Mouse (Mus musculus) small intestine, adult 2 months (tissue): Measurements from ENCODE around the gene Cd3eap.

Experiments used
- CTCF ChIP-seq: fragments of 200-500 bp; IDR thresholded peaks from 2 replicates; pipeline ENCODE4 v1.5.1; 2012; ENCODE audit warnings: low read depth, mild to moderate bottlenecking, control low read depth, inconsistent platforms, low read length, moderate library complexity, mixed read lengths; ENCODE audit not compliant: insufficient replicate concordance, insufficient read length; ENCODE audit errors: extremely low read depth
- POLR2A ChIP-seq: fragments of 200-500 bp; IDR thresholded peaks from 2 replicates; pipeline ENCODE4 v1.6.1; 2012; ENCODE audit warnings: low read depth, mild to moderate bottlenecking, control low read depth, inconsistent platforms, low read length, moderate library complexity

DNA sequence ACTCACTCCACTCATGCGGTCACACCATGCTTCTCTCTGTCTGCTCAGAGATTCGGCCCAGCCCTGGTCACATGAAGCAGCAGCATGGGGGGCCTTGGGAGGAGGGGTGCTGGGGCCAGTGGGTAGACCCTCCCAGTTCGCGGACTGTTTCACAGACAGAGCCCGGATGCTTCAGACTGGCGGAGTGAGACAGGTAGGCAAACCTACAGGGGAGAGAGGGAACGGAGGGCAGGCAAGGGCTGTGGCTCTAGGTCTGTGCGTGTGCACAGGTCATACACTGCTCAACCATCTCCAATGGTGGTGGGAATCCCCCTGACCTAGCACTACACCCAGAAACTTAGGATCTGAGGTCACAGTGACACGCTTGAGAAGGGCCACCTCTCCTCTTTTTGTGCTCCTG lies 39.8 kb downstream of the Cd3eap start:
- TF ChIP-seq CTCF (no peak), POLR2A (no peak)
